Mouse (Mus musculus) E14TG2a.4 (cell line): ENCODE measurements around the gene Hmx3.

Experiments
- CTCF ChIP-seq: conservative IDR thresholded peaks from 2 replicates; pipeline ENCODE4 v1.5.1; 2014; ENCODE audit warnings: low read length
- NANOG ChIP-seq: IDR thresholded peaks from 2 replicates; pipeline ENCODE4 v1.6.1; 2014; ENCODE audit warnings: borderline replicate concordance, low read length, mixed read lengths

GRCm38 (mm10) chr7:131585551-131585950 is 42.9 kb downstream of the Hmx3 start:
- no peak for TF ChIP-seq CTCF
- no peak for TF ChIP-seq NANOG
